Mouse (Mus musculus) regulatory T cell (primary cell): Measurements from ENCODE around the gene Stat5b.

Source experiments
- in situ Hi-C: fragments of 300-600 bp; cut with MboI, MseI; formaldehyde crosslinking; loops from one replicate; pipeline ENCODE4 v1.15.1; 2025; ENCODE audit warnings: high pct_unique_total_duplicates

The Stat5b gene

DNA sequence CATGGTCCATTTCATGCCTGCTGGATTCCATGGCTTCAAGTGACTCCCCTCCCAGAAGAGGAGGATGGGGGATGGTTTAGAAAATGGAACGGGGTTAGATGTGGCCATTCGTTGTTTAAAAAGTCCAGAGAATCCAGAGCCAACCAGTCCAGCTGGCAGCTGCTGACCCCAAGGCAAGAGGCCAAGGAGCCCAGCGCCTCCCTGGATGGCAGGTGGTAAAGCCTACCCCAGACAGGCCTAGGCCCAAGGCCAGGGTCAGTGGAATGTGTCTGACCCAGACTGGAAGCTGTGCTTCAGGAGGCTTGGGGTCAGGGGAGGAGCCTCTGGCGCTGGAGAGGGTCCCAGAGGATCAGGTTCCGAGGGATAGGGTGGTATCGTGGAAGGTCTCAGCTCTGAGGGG lies 109.2 kb downstream of the Stat5b start:
- in situ Hi-C loops = no loop called here

GRCm38 (mm10) chr11:100738749-100739148 lies 111.8 kb downstream of the Stat5b start:
- in situ Hi-C loops = no loop called here

DNA sequence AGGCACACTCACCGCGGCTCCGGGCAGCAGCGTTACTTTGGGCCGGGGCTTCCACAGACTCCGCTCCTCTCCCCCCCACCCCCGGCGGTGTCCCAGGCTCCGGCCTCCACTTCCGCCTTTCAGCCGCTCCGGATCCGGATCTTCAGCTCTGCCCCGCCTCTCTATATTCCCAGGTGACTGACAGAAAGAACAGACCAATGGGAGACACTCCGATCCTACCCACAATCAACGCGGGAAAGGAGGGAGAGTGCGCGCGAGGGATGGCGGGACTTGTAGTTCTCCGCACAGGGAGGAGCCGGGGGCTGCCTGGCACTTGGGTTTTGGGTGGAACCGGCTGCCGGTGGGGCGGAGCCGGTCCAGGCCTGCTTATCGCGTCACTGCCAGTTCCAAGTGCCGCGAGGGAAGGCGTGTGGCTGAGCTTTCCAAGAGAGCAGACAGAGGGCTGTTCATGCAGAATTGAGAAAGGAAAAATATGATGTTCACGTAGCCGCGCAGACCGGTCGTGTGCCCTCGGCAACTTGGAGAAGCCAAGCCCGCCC lies 112.4 kb downstream of the Stat5b start, which contains the start of gene Rab5c:
Gene Rab5c (minus strand): TSS at position 150 of the 539 bp plus-strand sequence.
- in situ Hi-C loops = no loop called here

- in situ Hi-C loops = no loop called here
These were observed 113.3 kb downstream of the Stat5b start for GRCm38 (mm10) chr11:100737105-100737733.

DNA sequence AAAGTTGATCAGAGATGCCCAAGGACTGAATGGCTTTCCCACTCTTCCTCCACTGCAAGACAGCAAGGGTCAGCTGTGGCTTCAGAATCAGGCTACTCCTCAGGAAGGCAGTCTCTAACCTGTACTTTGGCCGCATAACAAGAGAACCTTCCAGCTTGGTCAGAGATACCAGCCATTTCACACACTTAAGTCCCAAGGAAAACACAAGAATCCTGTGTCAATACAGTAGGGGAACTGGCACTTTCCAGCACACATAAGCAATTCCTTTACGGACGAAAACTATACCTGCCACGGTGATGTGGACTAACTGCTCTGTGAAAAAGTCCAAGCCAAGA lies 113.8 kb downstream of the Stat5b start:
- in situ Hi-C loops = no loop called here

GRCm38 (mm10) chr11:100735954-100736745 lies 114.4 kb downstream of the Stat5b start:
- in situ Hi-C loops = no loop called here

- in situ Hi-C loops = no loop called here
These were observed 115.2 kb downstream of the Stat5b start for GRCm38 (mm10) chr11:100735134-100735865.
